Mouse (Mus musculus) frontal cortex, postnatal 14 days (tissue): ENCODE measurements around the gene Ogg1.
"Not testable (repeated sequence)": the region's sequence is repeated elsewhere in the genome, so short reads cannot be mapped to it uniquely, and the experiment has no call there.

Source experiments
- DNase-seq, 2 experiments: peaks; one replicate each; pipeline ENCODE4 v3.0.0; 2022; ENCODE audit warnings: low spot score in 2 of 2

Gene Ogg1

DNA sequence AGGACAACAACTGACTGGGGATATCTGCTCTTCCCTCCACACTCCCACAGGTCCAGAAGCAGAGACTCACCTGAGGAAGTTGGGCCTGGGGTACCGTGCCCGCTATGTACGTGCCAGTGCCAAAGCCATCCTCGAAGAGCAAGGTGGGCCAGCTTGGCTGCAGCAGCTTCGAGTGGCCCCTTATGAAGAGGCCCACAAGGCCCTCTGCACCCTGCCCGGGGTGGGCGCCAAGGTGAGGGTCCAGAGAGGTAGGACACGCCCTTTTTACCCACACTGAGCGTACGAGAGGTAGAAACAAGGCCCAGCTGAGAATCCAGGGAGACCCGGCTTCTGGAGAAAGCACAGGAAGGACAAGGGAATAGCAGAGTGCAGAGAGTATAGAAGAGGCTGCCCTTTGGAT, 4.9 kb downstream of the Ogg1 start:
- no peak for DNase-seq

DNA sequence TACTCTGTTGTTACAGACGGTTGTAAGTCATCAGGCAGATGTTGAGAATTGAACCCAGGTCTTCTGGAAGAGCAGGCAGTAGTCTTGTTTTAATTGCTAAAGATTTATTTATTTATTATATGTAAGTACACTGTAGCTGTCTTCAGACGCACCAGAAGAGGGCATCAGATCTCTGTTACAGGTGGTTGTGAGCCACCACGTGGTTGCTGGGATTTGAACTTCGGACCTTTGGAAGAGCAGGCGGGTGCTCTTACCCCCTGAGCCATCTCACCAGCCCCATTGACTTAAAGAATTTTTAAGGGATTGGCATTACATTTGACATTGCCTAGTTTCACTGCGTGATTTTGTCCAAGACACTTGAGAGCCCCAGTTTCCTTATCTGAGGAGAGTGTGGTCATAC, 6.0 kb downstream of the Ogg1 start:
- DNase-seq: not testable (repeated sequence)

DNA sequence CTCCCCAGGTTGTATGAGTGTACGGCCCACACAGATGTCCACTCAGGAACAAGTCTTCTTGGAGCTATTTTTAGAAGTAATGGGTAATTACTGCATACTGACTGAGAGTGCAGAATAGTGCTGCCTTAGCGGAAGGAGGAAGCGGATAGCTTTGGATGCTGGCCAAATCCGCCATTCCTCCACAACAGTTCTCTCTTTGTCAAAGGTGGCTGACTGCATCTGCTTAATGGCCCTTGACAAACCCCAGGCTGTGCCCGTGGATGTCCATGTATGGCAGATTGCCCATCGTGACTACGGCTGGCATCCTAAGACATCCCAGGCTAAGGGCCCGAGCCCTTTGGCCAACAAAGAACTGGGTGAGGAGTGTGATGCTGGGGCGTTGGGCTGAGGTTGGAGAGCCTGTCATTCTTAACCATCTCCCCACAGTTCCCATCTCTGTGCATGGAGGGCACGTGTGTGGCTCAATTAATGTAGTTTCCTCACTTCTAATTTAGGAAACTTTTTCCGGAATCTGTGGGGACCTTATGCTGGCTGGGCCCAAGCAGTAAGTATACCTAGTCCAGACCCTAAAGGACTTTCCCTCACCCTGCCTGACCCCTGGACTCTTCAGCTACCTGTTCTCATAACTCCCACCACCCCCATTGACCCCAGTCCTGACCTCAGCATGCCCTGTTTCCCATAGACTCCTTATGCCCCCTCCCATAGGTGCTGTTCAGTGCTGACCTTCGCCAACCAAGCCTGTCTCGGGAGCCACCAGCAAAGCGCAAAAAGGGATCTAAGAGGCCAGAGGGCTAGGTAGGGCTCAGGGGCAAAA, 6.6 kb downstream of the Ogg1 start:
- DNase-seq: peak in 1 of 2 experiments; percentile 71

DNA sequence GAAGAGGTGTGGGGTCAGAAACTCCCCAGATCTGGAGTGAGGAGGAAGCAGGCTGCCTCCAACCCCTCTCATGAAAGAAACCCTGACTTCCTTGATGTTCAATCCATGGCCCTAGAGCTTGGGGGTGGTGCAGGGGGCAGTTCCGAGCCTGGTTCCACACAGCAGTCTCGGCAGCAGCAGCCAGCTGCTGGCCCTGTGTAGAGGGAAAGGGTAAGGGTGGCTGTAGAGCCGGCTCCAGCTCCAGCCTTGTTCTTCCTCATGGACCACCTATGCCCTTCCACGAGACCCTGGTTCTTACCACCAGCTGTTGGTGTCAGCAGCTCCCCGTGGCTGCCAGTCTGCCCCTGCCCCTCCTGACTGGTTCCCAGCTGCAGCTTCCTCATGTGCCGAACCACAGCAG, 7.4 kb downstream of the Ogg1 start:
- DNase-seq: no peak

DNA sequence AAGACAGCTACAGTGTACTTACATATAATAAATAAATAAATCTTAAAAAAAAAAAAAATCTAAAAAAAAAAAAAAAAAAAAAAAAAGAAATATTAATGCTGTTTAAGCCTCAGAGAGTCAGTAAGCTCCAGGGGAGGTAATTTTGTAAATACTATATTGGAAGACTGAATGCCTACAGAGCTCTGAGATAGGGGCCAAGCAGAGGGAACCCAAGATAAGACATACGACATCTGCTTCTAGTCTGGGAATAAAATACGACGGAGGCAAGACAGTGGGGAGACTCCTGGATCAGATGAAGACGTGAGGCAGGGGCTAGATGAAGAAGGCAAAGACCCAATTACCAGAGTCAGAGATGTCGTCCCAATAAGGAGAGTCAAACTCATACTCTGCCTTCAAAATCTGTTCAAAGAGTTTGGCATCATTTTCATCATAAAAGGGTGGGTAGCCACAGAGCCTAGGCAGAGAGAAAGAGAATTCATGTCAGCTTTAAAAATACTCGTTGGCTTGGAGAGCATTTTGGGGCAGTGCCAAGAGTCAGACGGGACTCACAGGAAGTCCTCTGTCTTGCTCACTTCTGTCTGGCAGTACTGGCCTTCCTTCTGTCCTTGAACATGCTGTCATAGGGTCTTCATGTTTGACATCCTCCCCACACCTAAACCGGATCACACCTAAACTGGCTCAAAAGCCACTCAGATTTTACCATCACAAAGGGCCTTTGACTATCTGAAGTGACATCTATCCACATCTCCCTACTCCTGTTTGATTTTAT, 10.3 kb downstream of the Ogg1 start:
- DNase-seq: no peak

DNA sequence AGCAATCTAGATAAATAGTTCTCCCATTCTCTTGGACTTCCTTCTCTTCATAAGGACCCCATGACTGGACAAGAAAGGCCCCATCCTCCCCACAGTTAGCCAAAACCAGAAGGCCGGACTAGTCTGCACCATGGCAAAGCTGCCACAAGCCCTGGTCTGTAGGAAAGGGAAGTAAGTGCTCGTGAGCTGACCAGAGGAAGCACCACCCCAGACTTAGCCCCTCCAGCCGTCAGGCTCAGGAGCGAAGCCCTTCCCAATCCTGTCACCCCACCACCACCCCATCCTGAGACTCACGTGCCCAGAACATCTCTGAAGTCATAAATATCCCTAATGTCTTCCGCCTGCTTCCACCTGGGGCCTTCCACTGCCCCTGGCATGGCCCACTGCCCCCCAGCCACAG, 14.8 kb downstream of the Ogg1 start:
- no peak for DNase-seq

DNA sequence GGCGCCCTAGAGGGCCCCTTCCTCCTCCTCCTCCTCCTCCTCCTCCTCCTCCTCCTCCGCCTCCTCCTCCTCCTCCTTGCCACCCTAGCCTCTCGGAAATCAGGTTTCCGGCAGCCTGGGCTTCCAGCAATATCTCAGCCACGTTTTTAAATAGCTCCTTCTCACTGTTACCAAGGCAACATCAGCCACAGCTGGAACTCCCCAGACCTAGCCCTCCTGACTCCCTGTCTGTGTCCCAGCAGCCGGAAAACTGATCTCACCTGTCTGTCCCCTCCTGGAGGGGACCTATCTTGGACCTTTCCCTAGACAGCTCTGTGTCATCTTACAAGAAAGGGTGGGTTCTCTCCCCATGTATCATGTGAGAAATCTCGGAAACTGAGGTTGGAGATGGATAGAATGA, 15.5 kb downstream of the Ogg1 start:
- DNase-seq: no peak

DNA sequence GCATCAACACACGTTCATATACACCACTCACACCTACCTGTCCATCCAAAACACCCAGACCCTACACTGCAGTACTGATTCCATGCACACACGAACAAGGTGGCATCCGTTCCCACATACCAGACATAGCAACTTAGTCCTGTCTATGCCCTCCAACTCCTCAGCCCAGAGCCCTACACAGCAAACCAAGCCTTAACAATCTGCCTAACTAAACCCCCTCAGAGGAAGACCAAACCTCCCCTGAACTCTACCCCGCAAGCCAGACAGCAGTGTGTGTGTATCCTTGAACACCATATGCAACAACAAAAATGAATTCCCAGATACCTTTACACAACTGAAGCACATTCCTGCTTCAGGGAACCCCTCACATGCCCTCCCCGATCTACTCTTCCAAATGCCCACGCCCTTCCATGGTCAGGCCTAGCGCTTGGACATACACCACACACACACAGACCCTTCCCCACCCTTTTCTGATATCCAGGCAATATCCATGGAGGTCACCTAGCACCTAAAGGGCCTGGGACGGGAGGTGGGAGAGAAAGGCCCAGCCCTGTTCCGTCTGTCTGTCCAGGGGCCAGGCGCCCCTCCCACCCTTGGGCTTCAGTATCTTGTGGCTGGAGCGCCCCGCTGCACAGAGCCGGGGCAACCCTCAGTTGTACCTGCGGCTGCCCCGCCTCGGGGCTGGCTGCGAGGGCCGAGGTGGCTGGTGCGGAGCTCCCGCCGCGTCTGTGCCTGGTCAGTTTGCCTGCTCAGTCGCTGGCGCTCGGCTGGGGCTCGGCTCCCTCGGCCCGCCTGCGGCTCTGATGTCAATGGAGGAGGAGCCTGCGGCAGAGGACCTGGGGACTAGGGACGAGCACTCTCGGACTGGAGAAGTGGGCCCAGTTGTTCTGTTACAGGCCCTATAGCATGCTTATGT, 16.7 kb downstream of the Ogg1 start, which contains the start of gene Camk1:
Camk1 (minus strand) TSS at position 808 of the 916 bp plus-strand sequence.
- DNase-seq: peak in 1 of 2 experiments; percentile 71

DNA sequence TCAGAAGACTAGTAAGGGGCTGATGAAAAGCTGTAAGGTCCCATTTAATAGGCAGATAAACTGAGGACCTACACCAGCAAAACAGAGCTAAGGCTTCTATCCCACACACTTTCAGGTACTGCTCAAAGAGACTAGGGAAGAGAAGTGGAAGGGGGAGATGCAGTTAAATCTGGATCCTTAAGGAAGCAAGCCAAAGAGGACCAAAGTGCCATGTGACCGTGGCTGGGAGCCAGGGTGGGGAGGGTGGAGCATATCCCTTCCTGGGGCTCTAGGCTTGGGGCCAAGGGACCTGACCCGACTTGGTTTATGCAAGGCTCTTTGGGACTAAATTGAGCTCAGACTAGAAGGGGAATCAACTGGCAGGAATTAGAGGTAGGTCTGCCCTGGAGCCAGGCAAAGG, 17.5 kb downstream of the Ogg1 start:
- DNase-seq: no peak

DNA sequence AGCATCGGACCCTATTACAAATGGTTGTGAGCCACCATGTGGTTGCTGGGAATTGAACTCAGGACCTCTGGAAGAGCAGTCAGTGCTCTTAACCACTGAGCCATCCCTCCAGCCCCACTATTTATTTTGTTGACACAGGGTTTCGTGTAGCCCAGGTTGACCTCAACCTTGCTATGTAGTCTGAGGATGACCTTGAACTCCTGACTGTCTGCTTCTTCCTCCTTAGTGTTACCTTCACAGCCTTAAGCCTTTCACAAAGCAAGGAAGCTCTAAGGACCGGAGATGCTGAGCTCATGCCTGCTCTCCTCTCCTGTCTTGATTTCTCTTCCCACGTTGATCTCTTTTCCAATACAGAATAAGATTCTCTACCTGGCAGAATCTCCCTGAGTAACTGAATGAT, 20.1 kb downstream of the Ogg1 start:
- no peak for DNase-seq

DNA sequence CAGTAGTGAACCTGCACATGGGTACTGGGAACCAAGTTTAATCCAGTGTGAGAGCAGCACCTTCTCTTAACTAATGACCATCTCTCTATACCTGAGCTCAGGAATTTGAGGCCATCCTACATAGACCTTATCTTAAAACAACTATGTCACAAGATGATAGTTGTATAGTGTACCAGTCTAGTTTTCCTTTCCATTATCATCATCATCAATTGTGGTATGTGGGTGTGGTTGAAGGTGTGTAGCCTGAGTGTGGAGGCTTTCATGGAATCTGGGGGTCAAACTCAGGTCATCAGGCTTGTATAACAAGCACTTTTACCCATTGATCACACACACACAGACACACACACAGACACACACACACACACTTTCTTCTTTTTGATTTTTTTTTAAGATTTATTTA, 23.8 kb downstream of the Ogg1 start:
- no peak for DNase-seq

DNA sequence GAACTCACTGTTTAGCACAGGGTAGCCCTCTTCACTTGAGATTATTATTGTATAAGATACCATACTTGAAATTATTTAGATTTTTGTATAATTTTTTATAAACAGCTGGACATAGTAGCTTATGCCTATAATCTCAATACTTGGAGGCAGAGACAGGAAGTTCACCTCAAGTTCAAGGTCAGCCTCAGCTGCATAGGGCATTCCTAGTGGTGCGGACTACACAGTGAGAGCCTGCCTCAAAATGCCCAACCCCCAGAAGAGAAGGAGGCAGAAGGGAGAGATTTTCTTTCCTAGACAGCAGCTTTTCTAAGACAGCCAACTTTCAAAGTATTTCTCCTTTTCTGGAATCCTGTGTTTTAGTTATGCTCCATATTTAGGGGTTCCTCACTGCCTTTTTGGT, 24.4 kb downstream of the Ogg1 start:
- DNase-seq: no peak

DNA sequence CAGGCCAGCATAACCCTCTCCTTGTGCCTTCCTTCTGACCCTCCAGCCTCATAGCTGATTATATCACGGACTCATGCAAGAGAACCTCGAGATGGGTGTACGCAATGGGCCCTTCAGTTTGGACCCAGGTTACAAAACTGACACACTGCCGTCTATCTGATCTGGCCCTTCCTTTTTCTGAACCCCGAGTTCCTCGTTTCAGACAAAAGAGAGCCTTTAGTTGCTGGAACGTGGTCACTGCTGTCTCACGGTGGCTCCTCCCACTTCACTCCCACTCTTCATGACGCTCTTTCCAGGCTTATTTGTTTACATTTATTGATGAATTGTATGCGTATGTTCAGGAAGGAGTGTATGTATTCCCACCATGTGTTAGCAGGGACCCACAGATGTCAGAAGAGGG, 24.9 kb downstream of the Ogg1 start:
- no peak for DNase-seq

DNA sequence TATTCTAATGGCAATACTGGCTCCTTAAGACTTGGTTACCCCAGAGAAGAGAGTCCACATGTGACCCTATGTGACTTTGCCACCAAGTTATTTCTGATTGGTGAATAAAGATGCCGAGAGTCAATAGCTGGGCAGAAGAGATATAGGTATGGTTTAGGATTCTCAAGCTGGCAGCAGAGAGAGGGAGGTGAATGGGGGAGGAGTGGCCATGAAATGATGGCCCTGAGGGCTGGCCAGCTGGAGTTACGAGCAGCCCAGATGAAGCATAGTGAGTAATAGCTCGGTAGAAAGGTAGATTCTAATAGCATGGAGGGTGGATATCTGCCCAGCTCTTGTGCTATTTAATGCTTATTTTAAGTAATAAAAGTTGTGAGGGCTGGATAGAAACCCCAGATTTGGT, 26.0 kb downstream of the Ogg1 start:
- no peak for DNase-seq

DNA sequence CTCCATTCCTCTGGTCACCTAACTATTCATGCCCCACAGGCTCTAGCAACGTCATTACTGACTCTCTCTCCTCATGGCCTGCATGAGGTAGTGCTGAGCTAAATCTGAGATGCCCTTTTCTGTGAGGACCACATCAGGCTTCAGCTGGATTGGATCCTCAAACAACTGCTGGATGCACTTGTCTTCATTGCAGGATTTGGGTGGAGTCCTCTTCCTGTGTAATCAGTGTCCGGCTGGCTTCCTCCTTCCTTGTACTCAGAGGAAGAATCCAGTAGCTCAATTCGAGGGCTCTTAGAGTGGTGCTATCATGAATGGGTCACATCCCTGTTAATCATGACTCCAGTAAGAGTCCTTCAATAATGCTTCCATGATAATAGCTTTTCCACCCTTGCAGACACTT, 26.9 kb downstream of the Ogg1 start:
- DNase-seq: no peak

DNA sequence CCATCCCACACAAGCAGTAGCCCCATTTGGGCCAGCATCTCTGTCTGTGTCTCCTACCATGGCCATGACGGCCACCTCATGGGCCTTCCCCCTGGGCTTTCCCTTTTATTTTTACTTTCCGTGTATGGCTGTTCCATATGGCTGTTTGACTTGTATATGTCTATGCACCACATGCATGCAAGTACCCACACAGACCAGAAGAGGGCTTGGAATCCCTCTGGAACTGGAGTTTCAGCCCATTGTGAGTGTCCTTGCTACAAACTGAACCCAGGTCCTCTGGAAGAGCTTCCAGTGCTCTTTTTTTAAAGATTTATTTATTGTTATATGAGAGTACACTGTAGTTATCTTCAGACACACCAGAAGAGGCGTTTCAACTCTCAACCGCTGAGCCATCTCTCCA, 34.7 kb downstream of the Ogg1 start:
- no peak for DNase-seq

DNA sequence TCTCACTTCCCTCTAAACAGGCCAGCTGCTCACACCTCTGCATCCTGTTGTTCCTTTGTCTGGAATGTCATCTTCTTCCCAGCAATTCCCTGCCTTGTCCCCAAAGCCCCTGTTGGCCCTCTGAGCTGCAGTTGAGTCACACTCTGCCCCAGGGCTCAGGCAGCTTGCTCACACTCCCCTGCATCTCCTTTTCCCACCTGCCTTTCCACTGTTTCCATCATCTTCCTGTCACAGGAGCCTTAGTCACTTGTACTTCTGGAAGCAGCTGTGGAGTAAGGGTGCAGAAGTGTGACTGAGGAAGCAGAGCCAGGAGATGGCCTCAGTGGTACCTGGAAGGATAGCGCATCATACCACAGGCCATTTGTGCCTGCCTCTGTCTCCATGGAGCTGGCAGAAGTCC, 35.5 kb downstream of the Ogg1 start:
- no peak for DNase-seq

DNA sequence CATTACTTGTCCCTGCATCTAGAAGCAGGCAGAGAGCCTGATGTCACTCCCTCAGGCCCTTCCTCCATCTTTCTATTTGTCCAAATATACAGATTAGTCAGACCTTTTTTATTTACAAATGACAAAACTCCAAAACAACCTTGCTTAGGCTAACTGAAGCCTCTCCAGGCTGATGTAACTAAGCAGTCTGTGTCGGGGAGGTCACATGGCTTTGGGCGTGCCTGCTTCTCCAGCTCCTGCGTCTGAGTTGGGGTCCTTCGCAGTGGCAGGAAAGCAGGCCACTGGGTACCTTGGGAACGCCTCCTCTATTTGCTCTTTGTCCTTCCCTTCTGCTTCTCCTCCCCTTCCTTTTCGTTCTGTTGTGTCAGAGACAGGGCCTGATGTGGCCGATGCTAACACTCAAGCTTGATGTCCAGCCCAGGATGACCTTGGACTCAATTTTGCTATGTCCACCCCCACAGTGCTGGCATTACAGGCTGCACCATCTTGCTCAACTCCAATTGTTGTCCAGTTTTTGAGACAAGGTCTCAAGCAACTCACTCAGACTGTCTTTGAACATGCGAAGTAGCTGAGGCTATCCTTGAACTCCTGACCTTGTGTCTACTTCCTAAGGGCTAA, 37.9 kb downstream of the Ogg1 start:
- DNase-seq: no peak

DNA sequence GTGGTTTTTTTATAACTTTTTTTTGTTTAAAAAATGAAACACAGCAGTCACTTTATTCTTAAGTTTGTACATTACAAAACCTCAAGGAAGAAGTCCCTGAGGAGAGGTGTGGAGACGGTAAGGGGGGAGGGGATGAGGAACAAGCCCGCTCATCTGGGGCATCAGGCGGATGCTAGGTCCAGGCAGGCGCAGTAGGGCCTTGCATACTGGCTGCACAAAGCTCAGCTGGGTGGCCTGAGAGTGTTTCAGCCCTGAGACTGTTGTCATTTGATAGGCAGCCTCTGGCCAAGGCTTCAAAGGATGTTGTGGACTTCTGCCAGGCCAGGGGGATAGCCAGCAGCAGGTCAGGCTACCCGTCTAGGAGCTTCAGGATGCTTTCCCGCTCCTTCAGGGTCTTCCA, 39.9 kb downstream of the Ogg1 start:
- DNase-seq: no peak

DNA sequence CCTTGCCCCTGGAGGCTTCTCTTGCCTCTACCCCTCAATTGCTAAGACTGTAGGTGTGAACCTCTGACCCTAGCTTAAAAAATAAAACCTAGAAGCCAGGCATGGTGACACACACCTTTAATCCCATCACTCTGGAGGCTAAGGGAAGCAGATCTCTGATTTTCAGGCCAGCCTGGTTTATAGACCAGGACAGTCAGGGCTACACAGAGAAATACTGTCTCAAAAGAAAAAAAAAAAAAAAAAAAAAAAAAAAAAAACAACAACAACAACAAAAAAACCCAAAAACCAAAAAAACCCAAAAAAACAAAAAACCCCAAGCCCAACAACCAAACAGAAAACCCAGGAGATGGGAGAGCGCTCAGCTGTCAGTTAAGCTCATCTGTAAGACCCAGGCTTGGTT, 40.8 kb downstream of the Ogg1 start:
- DNase-seq: no peak

DNA sequence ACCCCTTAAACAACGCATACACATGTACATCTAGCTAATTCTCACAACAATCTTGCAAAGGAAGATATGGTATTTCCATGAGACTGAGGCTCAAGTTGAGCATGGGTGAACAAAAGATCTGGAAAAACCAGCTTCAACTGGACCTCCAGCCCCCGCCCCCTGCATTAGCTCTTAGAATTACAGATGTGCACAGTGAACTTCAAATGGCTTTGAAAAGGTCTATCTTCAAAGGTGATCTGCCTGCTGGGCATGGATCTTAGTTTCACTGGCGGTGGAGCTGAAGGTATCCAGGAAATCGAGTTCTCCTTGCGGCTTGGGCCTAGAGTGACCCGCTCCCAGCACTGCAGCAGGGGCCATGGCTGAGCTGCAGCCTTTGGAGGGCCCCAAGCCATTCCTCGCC, 41.4 kb downstream of the Ogg1 start:
- DNase-seq: no peak

DNA sequence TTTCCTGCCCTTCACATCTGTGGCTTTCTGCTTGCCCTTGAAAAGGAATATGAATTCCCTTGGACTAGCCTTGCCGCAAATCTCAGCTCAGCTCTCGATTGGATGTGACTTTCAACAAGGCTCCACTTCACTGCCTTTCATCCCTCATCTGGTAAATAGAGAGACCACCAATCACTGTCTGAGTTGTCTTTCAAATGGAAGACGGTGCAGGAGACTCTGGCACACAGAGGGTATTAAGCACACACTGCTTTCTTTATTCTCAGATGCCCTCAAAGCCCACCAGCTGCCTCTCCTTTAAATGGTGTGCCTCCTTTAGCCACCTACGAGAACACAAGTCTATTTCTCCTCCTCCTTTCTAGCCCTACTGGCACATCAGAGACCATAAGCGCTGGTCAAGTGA, 41.8 kb downstream of the Ogg1 start:
- DNase-seq: no peak
